Mouse (Mus musculus) gastrocnemius, adult 8-10 months (tissue): ENCODE measurements around the gene Vps50. TPM values are rescaled to one million over a fixed set of nuclear protein-coding genes. Genes with fewer than 3 reads are reported as not detected.

ENCODE experiments used
- total RNA-seq, 4 experiments: library from RNA; stranded (reverse); gene quantifications; 2 replicates each; pipeline ENCODE4 v1.2.4; 2022

Gene Vps50
- total RNA-seq, 4 experiments from 2014 or later = 20.1 to 24.6 (median 21.3) TPM

Other genes starting within 250 kb of the Vps50 start
- gene Samd9l, start 98.8 kb upstream of the Vps50 start, total RNA-seq = 1 to 10 TPM; 2.4 to 4.3 (median 3.4) TPM
- under 1 TPM in 3 of 4 experiments, not detected in 1; 0.12 to 0.43 (median 0.16) TPM for gene Hepacam2, start 84 bp upstream of the Vps50 start, total RNA-seq